Mouse (Mus musculus): ENCODE data around the gene Pum2. TPM values are rescaled to one million over a fixed set of nuclear protein-coding genes. Genes with fewer than 3 reads are reported as not detected.

Gene Pum2
- polyA plus RNA-seq, 1 experiment: 218 TPM

DNA sequence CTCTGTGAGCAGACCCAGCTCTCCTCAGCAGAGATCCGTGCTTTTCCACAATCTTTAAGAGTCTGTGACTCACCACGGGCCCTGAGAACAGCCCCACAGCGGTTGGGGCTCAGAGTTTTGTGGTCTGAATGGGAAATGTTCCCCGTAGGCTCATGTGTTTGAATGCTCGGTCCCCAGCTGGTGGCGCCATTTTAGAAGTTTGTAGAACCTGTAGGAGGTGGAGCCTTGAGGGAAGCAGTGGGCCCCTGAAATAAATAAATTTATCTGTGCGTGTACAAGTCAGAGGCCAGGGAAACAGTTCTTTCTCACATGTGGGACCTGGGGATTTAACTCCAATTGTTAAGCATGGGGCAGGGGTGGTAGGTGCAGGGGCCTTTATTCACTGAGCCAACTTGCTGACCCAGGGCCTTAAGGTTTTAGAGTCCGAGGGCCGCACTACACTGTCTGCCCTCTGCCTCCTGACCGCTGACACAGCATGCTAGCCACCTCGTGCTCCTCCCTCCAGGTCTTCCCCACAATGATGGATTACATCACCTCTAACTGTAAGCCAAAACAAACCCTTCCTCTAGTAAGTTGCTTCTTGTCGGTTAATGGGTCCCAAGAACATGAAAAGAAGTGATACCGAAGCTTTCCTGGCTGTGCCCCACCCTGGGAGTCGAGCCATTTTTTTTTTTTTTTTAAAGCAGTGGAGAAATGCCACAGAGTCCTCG is 90.4 kb downstream of the Pum2 start:
- Histone ChIP-seq H3K27ac (ENCODE audit: insufficient read depth, low read depth, low read length) (no peak overlapping the region), H3K4me3 (ENCODE audit: insufficient read depth, low read depth, low read length) (no peak overlapping the region), H3K4me1 (ENCODE audit: control insufficient read depth, insufficient read depth, low read length) (no peaks in the 10 kb centered on the region)
- TF ChIP-seq CTCF (IDR thresholded peaks at IDR 0.05; ENCODE audit: insufficient read depth, low read depth, low read length) (no peak), POLR2A (IDR thresholded peaks at IDR 0.05; ENCODE audit: insufficient read depth, low read depth, low read length) (no peak)
- 80% methylated on average over 15 of the region's 15 CpGs for WGBS

DNA sequence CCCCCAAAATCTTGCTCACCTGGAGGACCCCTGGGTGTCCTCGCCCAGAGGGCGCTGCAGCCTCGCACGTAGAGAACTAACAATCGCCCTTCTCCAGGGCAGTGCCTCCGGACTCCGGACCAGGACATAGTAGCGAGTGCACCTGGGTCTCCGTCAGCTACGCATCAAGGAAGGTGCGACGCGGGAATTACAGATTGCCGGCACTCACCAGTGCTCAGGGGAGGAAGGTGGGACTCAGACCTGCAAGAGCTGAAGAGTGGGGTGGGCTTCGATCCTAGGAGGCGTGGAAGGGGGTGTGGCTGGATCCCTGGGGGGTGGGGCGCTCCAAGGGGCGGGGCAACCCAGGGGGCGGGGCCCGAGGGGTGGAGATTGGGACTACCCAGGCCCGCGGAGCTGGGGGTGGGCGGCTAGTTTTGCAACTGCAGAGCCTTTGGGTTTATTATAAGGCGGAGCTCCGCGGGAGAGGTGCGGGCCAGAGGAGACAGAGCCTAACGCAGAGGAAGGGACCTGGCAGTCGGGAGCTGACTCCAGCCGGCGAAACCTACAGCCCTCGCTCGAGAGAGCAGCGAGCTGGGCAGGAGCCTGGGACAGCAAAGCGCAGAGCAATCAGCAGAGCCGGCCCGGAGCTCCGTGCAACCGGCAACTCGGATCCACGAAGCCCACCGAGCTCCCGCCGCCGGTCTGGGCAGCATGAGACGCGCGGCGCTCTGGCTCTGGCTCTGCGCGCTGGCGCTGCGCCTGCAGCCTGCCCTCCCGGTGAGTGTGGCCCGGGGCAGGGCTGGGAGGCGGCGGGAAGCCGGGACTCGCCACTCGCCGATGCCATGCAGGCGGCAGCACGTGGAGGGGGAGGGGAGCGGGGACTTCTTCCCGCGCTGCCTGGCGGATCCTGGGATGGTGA is 97.3 kb downstream of the Pum2 start, which contains the start of gene Sdc1:
TSS of gene Sdc1 (plus strand) at position 378 of the 898 bp plus-strand sequence.
- H3K4me3 ChIP-seq (ENCODE audit: insufficient read depth, low read depth, low read length): peak within 1 kb of the TSS; percentile 54
- H3K27ac ChIP-seq (ENCODE audit: insufficient read depth, low read depth, low read length): no peak within 1 kb of the TSS
- 1% methylated on average over 67 of the region's 67 CpGs for WGBS
- H3K4me1 ChIP-seq (ENCODE audit: control insufficient read depth, insufficient read depth, low read length): peaks cover 19% of the 10 kb centered on the region
- TF ChIP-seq CTCF (IDR thresholded peaks at IDR 0.05; ENCODE audit: insufficient read depth, low read depth, low read length) (no peak), POLR2A (IDR thresholded peaks at IDR 0.05; ENCODE audit: insufficient read depth, low read depth, low read length) (no peak)

DNA sequence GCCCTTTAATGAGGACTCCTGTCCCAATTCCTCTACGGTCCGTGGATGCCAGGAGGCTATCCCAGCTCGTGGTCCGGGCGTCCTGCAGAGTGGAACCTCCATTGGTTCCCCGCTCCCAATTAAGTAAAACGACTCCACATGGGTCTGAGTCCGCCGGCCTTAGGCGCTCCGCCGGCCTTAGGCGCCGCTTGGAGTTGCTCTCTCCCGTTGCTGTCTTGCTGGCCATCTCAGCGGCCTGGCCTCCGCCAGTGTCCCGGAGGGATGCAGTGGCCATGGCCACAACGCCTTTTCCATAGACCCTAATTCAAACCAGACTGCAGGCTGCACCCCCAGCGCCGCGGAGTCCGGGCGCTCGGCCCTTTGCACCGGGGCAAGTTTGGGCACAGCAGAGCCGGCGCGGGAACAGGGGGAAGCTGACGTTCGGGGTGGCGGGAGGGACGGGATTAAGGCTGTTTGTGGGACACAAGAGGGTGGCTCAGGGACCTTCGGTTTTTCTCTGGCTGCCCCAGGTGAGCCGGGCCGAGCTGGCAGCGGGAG is 98.0 kb downstream of the Pum2 start:
- Histone ChIP-seq H3K27ac (ENCODE audit: insufficient read depth, low read depth, low read length) (no peak overlapping the region), H3K4me1 (ENCODE audit: control insufficient read depth, insufficient read depth, low read length) (peaks cover 19% of the 10 kb centered on the region), H3K4me3 (ENCODE audit: insufficient read depth, low read depth, low read length) (peak overlapping the region; percentile 54)
- under 1% methylated on average over 37 of the region's 37 CpGs for WGBS
- TF ChIP-seq POLR2A (IDR thresholded peaks at IDR 0.05; ENCODE audit: insufficient read depth, low read depth, low read length): no peak
- no peak for TF ChIP-seq CTCF (IDR thresholded peaks at IDR 0.05; ENCODE audit: insufficient read depth, low read depth, low read length)

DNA sequence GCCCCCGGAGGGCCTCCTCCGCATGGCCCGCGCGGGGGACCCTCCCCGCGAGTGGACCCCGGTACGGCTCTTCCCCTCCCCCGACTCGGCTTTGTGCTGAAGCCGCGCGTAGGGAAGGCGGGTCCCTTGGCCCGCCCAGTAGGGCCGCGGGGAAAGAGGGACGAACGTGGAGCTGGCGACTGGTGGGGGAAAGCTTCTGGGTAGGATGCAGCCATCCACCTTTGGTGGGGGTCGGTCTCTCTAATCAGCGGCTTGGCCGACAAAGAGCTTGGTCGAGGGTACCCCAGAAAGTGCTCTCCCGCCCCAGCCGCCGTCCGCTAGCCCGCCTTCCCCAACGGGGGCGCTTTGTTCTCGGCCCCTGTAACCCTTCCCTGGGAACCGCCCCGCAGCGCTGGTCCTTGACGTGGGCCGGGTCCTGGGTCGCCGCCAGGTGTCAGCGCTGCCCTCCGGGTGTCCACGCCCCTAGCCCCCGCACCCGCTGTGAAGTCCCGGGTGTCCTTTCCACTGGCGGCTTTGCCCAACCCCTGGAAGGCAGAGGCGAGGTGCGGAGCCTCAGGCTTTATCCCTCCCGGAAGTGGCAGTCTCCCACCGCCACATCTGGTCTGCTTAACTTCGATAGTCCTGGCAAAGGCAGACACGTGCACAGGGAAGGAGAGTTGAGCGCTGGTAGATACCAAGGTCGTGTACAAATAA is 98.7 kb downstream of the Pum2 start:
- whole genome bisulfite sequencing: under 1% methylated on average over 55 of the region's 55 CpGs
- TF ChIP-seq CTCF (IDR thresholded peaks at IDR 0.05; ENCODE audit: insufficient read depth, low read depth, low read length): no peak
- TF ChIP-seq POLR2A (IDR thresholded peaks at IDR 0.05; ENCODE audit: insufficient read depth, low read depth, low read length): no peak
- Histone ChIP-seq H3K27ac (ENCODE audit: insufficient read depth, low read depth, low read length) (no peak overlapping the region), H3K4me3 (ENCODE audit: insufficient read depth, low read depth, low read length) (peak overlapping the region; percentile 54), H3K4me1 (ENCODE audit: control insufficient read depth, insufficient read depth, low read length) (peaks cover 19% of the 10 kb centered on the region)

DNA sequence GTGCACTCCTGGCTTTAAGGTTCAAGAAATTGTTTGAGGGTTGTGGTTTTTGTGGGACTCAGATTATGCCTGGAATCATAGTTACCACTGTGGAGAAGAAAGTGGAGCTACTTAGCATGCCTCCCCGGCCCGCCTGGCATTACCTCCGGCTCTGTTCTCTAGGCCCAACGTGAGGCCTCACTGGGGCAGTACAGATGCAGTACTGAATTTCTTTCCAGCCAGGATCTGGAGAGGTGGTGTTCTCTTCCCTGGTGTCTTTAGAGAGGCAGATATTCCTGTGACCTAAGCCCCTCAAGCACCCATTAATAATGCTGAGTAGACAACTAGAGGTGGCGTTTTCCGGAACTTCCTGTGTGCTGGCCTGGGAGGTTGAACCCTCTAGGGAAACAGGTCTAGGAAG is 99.4 kb downstream of the Pum2 start:
- no peak for TF ChIP-seq POLR2A (IDR thresholded peaks at IDR 0.05; ENCODE audit: insufficient read depth, low read depth, low read length)
- TF ChIP-seq CTCF (IDR thresholded peaks at IDR 0.05; ENCODE audit: insufficient read depth, low read depth, low read length): no peak
- H3K4me1 ChIP-seq (ENCODE audit: control insufficient read depth, insufficient read depth, low read length): peaks cover 19% of the 10 kb centered on the region
- H3K27ac ChIP-seq (ENCODE audit: insufficient read depth, low read depth, low read length): no peak overlapping the region
- WGBS: 76% methylated on average over 6 of the region's 6 CpGs
- no peak overlapping the region for H3K4me3 ChIP-seq (ENCODE audit: insufficient read depth, low read depth, low read length)

DNA sequence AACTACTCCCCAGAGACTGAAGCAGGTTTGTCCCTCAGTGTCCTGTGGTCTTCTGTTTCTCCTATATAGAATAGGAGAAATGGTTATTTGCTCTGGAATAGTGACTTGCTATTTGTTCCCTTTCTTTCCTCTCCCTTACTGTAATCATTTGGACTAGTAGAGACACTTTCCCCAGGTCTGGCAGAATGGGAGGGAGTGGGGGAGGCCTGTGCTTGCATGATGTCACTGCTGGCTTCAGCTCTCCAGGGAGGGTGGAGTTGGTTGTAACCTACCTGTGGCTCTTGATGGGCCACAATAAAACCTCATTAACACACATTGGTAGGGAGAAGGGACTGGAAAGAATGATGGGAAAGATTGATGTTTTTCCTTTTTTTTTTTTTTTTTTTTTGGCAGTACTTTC is 100.2 kb downstream of the Pum2 start:
- H3K4me3 ChIP-seq (ENCODE audit: insufficient read depth, low read depth, low read length): no peak overlapping the region
- H3K27ac ChIP-seq (ENCODE audit: insufficient read depth, low read depth, low read length): no peak overlapping the region
- TF ChIP-seq POLR2A (IDR thresholded peaks at IDR 0.05; ENCODE audit: insufficient read depth, low read depth, low read length) (no peak), CTCF (IDR thresholded peaks at IDR 0.05; ENCODE audit: insufficient read depth, low read depth, low read length) (no peak)
- peaks cover 19% of the 10 kb centered on the region for H3K4me1 ChIP-seq (ENCODE audit: control insufficient read depth, insufficient read depth, low read length)

DNA sequence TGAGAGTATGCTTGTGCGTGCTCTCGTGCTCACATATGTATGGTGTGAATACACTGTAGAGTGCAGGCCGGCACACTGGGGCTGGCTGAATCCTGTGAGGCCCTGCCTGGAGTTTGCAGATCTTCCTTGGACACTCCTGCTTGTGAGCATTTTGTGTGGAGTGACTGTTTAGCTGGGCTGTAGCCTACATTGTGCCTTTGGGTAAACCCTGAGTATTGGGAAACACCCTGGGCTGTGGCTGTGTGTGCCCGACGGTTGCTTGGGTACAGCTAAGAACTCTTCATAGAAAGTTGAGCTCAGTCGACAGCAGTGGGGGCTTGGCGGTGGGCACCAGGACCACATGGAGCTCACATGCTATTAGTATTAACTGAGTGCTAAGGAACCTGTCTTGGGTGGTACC is 102.3 kb downstream of the Pum2 start:
- 95% methylated on average over 7 of the region's 7 CpGs for WGBS
- TF ChIP-seq POLR2A (IDR thresholded peaks at IDR 0.05; ENCODE audit: insufficient read depth, low read depth, low read length): no peak
- no peak for TF ChIP-seq CTCF (IDR thresholded peaks at IDR 0.05; ENCODE audit: insufficient read depth, low read depth, low read length)
- Histone ChIP-seq H3K4me1 (ENCODE audit: control insufficient read depth, insufficient read depth, low read length) (peaks cover 15% of the 10 kb centered on the region), H3K4me3 (ENCODE audit: insufficient read depth, low read depth, low read length) (no peak overlapping the region), H3K27ac (ENCODE audit: insufficient read depth, low read depth, low read length) (no peak overlapping the region)

DNA sequence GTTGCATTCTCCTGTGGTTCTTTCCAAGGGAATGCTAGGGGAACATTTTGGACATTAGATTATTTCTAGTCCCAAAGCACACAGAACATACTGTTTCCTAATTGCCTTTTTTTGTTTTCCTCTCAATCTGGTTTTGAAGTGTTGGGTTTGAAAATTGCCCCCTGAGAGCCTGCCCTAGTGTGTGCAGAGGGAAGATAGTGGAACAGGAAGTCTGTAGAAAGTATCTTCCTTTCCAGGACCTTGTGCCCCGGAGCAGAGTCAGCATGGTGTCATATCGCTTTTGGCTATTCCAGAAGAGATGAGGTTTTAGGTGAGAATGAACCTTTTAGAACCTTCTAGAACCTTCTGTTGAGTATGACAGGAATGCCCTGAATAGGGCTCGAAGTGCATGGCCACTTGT is 102.8 kb downstream of the Pum2 start:
- 95% methylated on average over 3 of the region's 3 CpGs for WGBS

More for the DNA sequence above, 102.8 kb downstream of the Pum2 start:
- peaks cover 14% of the 10 kb centered on the region for H3K4me1 ChIP-seq (ENCODE audit: control insufficient read depth, insufficient read depth, low read length)
- no peak overlapping the region for H3K4me3 ChIP-seq (ENCODE audit: insufficient read depth, low read depth, low read length)
- TF ChIP-seq POLR2A (IDR thresholded peaks at IDR 0.05; ENCODE audit: insufficient read depth, low read depth, low read length) (no peak), CTCF (IDR thresholded peaks at IDR 0.05; ENCODE audit: insufficient read depth, low read depth, low read length) (no peak)
- no peak overlapping the region for H3K27ac ChIP-seq (ENCODE audit: insufficient read depth, low read depth, low read length)
